Mouse (Mus musculus): ENCODE results near the gene Tenm3.

The Tenm3 gene

GRCm38 (mm10) chr8:48522004-48522403 lies 321.7 kb downstream of the Tenm3 start:
- DNase-seq (ENCODE audit: low spot score in 2 of 2), result no peak

GRCm38 (mm10) chr8:48517431-48517830 lies 326.3 kb downstream of the Tenm3 start:
- DNase-seq (ENCODE audit: low spot score in 2 of 2), result no peak

- no peak for DNase-seq (ENCODE audit: low spot score in 2 of 2)
These were observed 329.5 kb downstream of the Tenm3 start for GRCm38 (mm10) chr8:48514230-48514629.

GRCm38 (mm10) chr8:48513801-48514200 lies 329.9 kb downstream of the Tenm3 start:
- no peak for DNase-seq (ENCODE audit: low spot score in 2 of 2)

GRCm38 (mm10) chr8:48511546-48511945 lies 332.2 kb downstream of the Tenm3 start:
- no peak for DNase-seq (ENCODE audit: low spot score in 2 of 2)

GRCm38 (mm10) chr8:48511137-48511536 lies 332.6 kb downstream of the Tenm3 start:
- no peak for DNase-seq (ENCODE audit: low spot score in 2 of 2)

GRCm38 (mm10) chr8:48508641-48509599 lies 334.8 kb downstream of the Tenm3 start:
- no peak for DNase-seq (ENCODE audit: low spot score in 2 of 2)

- no peak for DNase-seq (ENCODE audit: low spot score in 2 of 2)
These were observed 335.8 kb downstream of the Tenm3 start for GRCm38 (mm10) chr8:48507719-48508501.

- no peak for DNase-seq (ENCODE audit: low spot score in 2 of 2)
These were observed 351.3 kb downstream of the Tenm3 start for GRCm38 (mm10) chr8:48492491-48492890.

GRCm38 (mm10) chr8:48490635-48491165 lies 353.1 kb downstream of the Tenm3 start:
- no peak for DNase-seq (ENCODE audit: low spot score in 2 of 2)

- DNase-seq (ENCODE audit: low spot score in 2 of 2), result no peak
These were observed 353.7 kb downstream of the Tenm3 start for GRCm38 (mm10) chr8:48489936-48490634.

- no peak for DNase-seq (ENCODE audit: low spot score in 2 of 2)
These were observed 354.3 kb downstream of the Tenm3 start for GRCm38 (mm10) chr8:48489417-48489816.

- DNase-seq (ENCODE audit: low spot score in 2 of 2), result no peak
These were observed 354.9 kb downstream of the Tenm3 start for GRCm38 (mm10) chr8:48488809-48489208.

GRCm38 (mm10) chr8:48484143-48484542 lies 359.6 kb downstream of the Tenm3 start:
- DNase-seq (ENCODE audit: low spot score in 2 of 2), result no peak

- DNase-seq (ENCODE audit: low spot score in 2 of 2), result no peak
These were observed 361.8 kb downstream of the Tenm3 start for GRCm38 (mm10) chr8:48481709-48482671.

GRCm38 (mm10) chr8:48477371-48477935 lies 366.3 kb downstream of the Tenm3 start:
- no peak for DNase-seq (ENCODE audit: low spot score in 2 of 2)

- no peak for DNase-seq (ENCODE audit: low spot score in 2 of 2)
These were observed 366.9 kb downstream of the Tenm3 start for GRCm38 (mm10) chr8:48476896-48477295.

- no peak for DNase-seq (ENCODE audit: low spot score in 2 of 2)
These were observed 376.1 kb downstream of the Tenm3 start for GRCm38 (mm10) chr8:48467633-48468032.

GRCm38 (mm10) chr8:48458373-48458772 lies 385.4 kb downstream of the Tenm3 start:
- DNase-seq (ENCODE audit: low spot score in 2 of 2), result no peak

Data from spleen, postnatal 4 days (tissue).